15 mouse cellular contexts compared by ENCODE assay signal in genomic region chr8:91445516-91445915, GRCm38 (mm10).
DNase-seq lines count a peak whose midpoint lies in the region; ATAC-seq and TF ChIP-seq lines count a peak whose summit lies in the region.
"Had no signal": no experiment of that assay in that cellular context is flagged by ENCODE, and none has a peak within 500 bp of the region (broad histone marks: within the 10 kb centered on the region; RNA-seq: fewer than 3 reads in every experiment).

No protein-coding gene starts in this region.

- DNase-seq in heart, adult 11 months = peak; percentile 88
- DNase-seq in heart, postnatal 4 days = no peak
- DNase-seq in kidney, postnatal 0 days (ENCODE audit: low spot score) = no peak
- DNase-seq in kidney, adult 18-20 months = no peak
- peak; percentile 11 for DNase-seq in embryonic facial prominence, embryonic 11.5 days (ENCODE audit: low spot score)
- no peak for DNase-seq in cerebellum, adult 8-10 months
- DNase-seq in right cerebral cortex, postnatal 36 days (ENCODE audit: low spot score in 2 of 2) = no peak
- DNase-seq: adrenal gland, postnatal 10 days; cerebellum, adult 9-11 months; lung, embryonic 14.5 days had no signal

- H3K36me3 ChIP-seq in kidney, postnatal 0 days (ENCODE audit: insufficient read depth, low read length) = 0 out of 2 replicates have a peak, but pooled peaks cover 3% of the 10 kb centered on the region
- H3K36me3 ChIP-seq in embryonic facial prominence, embryonic 11.5 days (replicated peaks; ENCODE audit: control insufficient read depth, insufficient read depth, low read depth, low read length) = no peaks in the 10 kb centered on the region; the same call in 1 of the 2 replicates
- H3K36me3 ChIP-seq in limb, embryonic 12.5 days = no peaks in the 10 kb centered on the region; the same call in 1 of the 2 replicates

- no peak for TF ChIP-seq CTCF in kidney, postnatal 0 days (IDR thresholded peaks at IDR 0.05; ENCODE audit: low read depth)

- 51% methylated on average over 10 of the region's 10 CpGs for WGBS in kidney, postnatal 0 days
- 70% methylated on average over 10 of the region's 10 CpGs for WGBS in embryonic facial prominence, embryonic 11.5 days
- 36% methylated on average over 10 of the region's 10 CpGs for WGBS in limb, embryonic 12.5 days

- no peak overlapping the region for H3K4me3 ChIP-seq in kidney, postnatal 0 days (replicated peaks; ENCODE audit: low read depth, low read length)
- no peak overlapping the region for H3K4me3 ChIP-seq in embryonic facial prominence, embryonic 11.5 days (ENCODE audit: low read depth, low read length)
- no peak overlapping the region for H3K4me3 ChIP-seq in limb, embryonic 12.5 days (replicated peaks)
- H3K4me3 ChIP-seq: hindbrain, embryonic 12.5 days had no signal

- H3K9ac ChIP-seq in kidney, postnatal 0 days (ENCODE audit: low read depth, low read length) = no peak overlapping the region
- H3K9ac ChIP-seq in embryonic facial prominence, embryonic 11.5 days (replicated peaks; ENCODE audit: low read length) = no peak overlapping the region
- H3K9ac ChIP-seq in limb, embryonic 12.5 days (replicated peaks) = no peak overlapping the region
- H3K9ac ChIP-seq: hindbrain, embryonic 12.5 days; lung, embryonic 14.5 days had no signal

- H3K9me3 ChIP-seq in kidney, postnatal 0 days (replicated peaks; ENCODE audit: low read length) = no peaks in the 10 kb centered on the region
- H3K9me3 ChIP-seq in embryonic facial prominence, embryonic 11.5 days (replicated peaks; ENCODE audit: control insufficient read depth, low read length) = no peaks in the 10 kb centered on the region
- no peaks in the 10 kb centered on the region for H3K9me3 ChIP-seq in limb, embryonic 12.5 days
- H3K9me3 ChIP-seq: hindbrain, embryonic 12.5 days had no signal

- H3K4me1 ChIP-seq in kidney, postnatal 0 days (replicated peaks; ENCODE audit: insufficient read depth, low read length) = peaks cover 24% of the 10 kb centered on the region; the same call in 1 of the 2 replicates
- H3K4me1 ChIP-seq in embryonic facial prominence, embryonic 11.5 days (ENCODE audit: control insufficient read depth, insufficient read depth, low read length) = peaks cover 7% of the 10 kb centered on the region
- H3K4me1 ChIP-seq in limb, embryonic 12.5 days (replicated peaks) = peaks cover 40% of the 10 kb centered on the region

- no peak overlapping the region for H3K4me2 ChIP-seq in kidney, postnatal 0 days (ENCODE audit: low read length)
- no peak overlapping the region for H3K4me2 ChIP-seq in embryonic facial prominence, embryonic 11.5 days (ENCODE audit: low read depth, low read length)
- H3K4me2 ChIP-seq in limb, embryonic 12.5 days = no peak overlapping the region; the same call in 1 of the 2 replicates
- H3K4me2 ChIP-seq: heart, embryonic 11.5 days; hindbrain, embryonic 12.5 days; lung, embryonic 14.5 days had no signal

- H3K27ac ChIP-seq in kidney, postnatal 0 days = peak overlapping the region; percentile 87
- H3K27ac ChIP-seq in embryonic facial prominence, embryonic 11.5 days (replicated peaks; ENCODE audit: low read depth, low read length) = peak overlapping the region; percentile 48; the same call in 1 of the 2 replicates
- H3K27ac ChIP-seq in limb, embryonic 12.5 days = peak overlapping the region; percentile 87

- ATAC-seq in kidney, postnatal 0 days (replicated peaks; ENCODE audit: low FRiP score, low read depth) = no peak
- ATAC-seq in embryonic facial prominence, embryonic 11.5 days (replicated peaks; ENCODE audit: insufficient number of reproducible peaks, low FRiP score, low TSS enrichment, low read depth) = no peak
- peak; percentile 45; the same call in 1 of the 2 replicates for ATAC-seq in limb, embryonic 12.5 days (ENCODE audit: insufficient number of reproducible peaks, insufficient read depth, low FRiP score, low TSS enrichment, low read depth)
- ATAC-seq: forebrain, embryonic 16.5 days; intestine, postnatal 0 days had no signal

- H3K27me3 ChIP-seq in kidney, postnatal 0 days (ENCODE audit: insufficient read depth, low read length) = no peaks in the 10 kb centered on the region
- H3K27me3 ChIP-seq in embryonic facial prominence, embryonic 11.5 days (ENCODE audit: control insufficient read depth, insufficient read depth, low read length) = no peaks in the 10 kb centered on the region
- H3K27me3 ChIP-seq in limb, embryonic 12.5 days = no peaks in the 10 kb centered on the region
- H3K27me3 ChIP-seq: hindbrain, embryonic 12.5 days had no signal

Comparison
In these comparisons a context has a peak if more than half of its experiments do, and no peak if none do; other contexts are left out.
1. DNase-seq: peak in heart, adult 11 months (single experiment) and embryonic facial prominence, embryonic 11.5 days (single experiment); none in heart, postnatal 4 days (single experiment), kidney, postnatal 0 days (single experiment), kidney, adult 18-20 months (single experiment), cerebellum, adult 8-10 months (single experiment) and right cerebral cortex, postnatal 36 days (0 of 2).
2. Peak in every context shown above with its lines, with median percentiles within 50 percentile points of each other: H3K27ac ChIP-seq.